Mouse (Mus musculus) thymus, adult 18-20 months (tissue): ENCODE measurements around the gene Bglap2.
"Not testable (repeated sequence)": the region's sequence is repeated elsewhere in the genome, so short reads cannot be mapped to it uniquely, and the experiment has no call there.

ENCODE experiments used
- DNase-seq, 2 experiments: peaks; one replicate each; pipeline ENCODE4 v3.0.0; 2022; ENCODE audit warnings: mixed read lengths in 2 of 2

Bglap2 gene

GRCm38 (mm10) chr3:88384364-88384763 lies 5.9 kb upstream of the Bglap2 start, which contains the start of gene Bglap:
Gene Bglap, minus strand, starts transcription at chr3:88384464.
- DNase-seq: no peak

- DNase-seq: not testable (repeated sequence)
Measured at GRCm38 (mm10) chr3:88382383-88382782, 3.9 kb upstream of the Bglap2 start.

DNA sequence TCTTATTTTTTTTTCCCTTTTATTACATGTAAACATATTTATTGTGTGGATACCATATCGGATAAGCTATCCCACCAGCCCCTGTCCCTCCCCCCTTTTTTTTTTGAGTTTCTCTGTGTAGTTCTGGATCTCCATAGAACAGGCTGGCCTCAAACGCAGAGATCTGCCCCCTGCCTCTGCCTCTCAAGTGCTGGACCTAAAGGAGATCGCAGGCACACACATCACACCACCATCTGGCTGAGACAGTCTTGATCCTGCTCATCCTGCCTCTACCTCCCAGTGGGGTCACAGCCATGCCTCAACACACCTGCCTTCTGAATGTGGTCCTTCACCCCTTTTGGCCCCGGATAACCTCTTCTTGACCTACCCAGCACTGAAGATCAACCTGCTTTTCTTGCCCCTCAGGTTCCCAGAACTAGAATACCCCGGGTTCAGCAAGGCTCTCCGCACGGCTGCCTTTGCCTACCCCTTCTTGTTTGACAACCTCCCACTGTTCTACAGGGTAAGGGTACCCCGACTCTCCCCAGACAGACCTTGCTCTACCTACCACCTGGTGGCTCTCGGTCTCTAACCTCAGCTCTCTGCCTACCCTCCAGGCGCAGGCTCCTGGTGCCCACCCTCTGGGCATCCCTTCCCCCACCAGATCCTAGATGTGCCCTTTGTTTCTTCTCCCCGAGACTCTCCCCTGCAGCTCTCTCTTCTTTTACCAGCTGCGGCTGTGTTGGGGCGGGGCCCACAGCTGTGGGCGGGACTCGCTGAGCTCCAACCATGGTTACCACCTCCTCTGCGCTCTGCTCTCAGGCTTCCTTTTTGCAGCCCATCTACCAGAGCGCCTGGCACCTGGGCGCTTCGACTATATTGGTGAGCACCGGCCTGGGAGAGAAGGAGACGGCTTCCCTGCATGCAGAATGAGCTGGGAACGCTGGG lies 3.2 kb upstream of the Bglap2 start:
- peak; percentile 64 to 69 for DNase-seq

DNA sequence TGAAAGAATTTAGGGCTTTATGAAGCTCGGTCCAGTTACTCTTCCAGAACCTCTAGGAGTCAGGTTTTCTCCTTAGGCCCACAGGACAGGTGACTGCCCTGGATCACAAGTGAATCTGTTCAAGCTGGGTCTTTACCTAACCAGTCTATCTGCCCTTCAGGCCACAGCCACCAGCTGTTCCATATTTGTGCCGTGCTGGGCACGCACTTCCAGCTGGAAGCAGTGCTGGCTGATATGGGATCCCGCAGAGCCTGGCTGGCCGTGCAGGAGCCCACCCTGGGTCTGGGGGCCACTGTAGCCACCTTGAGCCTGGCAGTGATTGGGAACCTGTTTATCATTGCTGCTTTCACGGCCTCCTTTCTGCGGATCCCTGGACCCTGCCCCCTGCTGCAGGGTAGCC lies 1.9 kb downstream of the Bglap2 start:
- not testable (repeated sequence) for DNase-seq

- DNase-seq: peak; percentile 39 to 58
Measured at GRCm38 (mm10) chr3:88375750-88376626, 2.5 kb downstream of the Bglap2 start.

GRCm38 (mm10) chr3:88372643-88373042 lies 5.9 kb downstream of the Bglap2 start, which contains the start of gene Bglap3:
Gene Bglap3, minus strand, starts transcription at chr3:88372743.
- not testable (repeated sequence) for DNase-seq

DNA sequence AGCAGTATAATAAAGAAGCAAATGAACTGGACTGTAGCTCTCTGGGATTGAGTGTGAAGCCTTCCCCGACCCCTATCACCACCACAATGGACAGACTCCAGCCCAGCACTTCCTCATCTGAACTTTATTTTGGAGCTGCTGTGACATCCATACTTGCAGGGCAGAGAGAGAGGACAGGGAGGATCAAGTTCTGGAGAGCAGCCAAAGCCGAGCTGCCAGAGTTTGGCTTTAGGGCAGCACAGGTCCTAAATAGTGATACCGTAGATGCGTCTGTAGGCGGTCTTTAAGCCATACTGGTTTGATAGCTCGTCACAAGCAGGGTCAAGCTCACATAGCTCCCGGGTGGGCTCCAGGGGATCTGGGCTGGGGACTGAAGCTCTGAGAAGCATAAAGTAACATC lies 10.0 kb downstream of the Bglap2 start:
- not testable (repeated sequence) for DNase-seq

DNA sequence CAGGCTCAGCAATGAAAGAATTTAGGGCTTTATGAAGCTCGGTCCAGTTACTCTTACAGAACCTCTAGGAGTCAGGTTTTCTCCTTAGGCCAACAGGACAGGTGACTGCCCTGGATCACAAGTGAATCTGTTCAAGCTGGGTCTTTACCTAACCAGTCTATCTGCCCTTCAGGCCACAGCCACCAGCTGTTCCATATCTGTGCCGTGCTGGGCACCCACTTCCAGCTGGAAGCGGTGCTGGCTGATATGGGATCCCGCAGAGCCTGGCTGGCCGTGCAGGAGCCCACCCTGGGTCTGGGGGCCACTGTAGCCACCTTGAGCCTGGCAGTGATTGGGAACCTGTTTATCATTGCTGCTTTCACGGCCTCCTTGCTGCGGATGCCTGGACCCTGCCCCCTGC lies 11.0 kb downstream of the Bglap2 start:
- not testable (repeated sequence) for DNase-seq

GRCm38 (mm10) chr3:88366830-88367428 lies 11.6 kb downstream of the Bglap2 start:
- peak; percentile 74 to 77 for DNase-seq

- no peak for DNase-seq
Measured at GRCm38 (mm10) chr3:88365705-88366361, 12.7 kb downstream of the Bglap2 start.

DNA sequence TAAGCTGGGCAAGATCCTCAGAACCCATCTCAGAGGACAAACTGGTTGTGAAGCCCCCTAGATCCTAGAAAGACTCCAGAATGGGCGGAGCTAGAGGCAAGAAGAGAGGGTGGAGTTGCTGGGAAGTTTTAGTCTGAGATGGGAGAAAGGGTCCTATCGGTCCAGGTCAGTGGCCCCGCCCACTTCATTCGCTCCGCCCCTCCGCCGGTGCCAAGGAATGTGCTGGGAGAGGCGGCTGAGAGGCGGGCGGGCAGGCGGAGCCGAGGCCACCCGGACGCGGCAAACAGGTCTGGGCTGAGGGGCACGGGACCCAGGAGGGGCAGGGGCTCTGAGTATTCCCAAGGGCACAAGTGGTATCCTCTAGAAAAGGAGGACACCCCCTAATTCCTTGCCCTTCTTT lies 14.2 kb downstream of the Bglap2 start, which contains the start of gene Paqr6:
Paqr6 (plus strand) TSS at position 248 of the 400 bp plus-strand sequence.
- no peak for DNase-seq

DNA sequence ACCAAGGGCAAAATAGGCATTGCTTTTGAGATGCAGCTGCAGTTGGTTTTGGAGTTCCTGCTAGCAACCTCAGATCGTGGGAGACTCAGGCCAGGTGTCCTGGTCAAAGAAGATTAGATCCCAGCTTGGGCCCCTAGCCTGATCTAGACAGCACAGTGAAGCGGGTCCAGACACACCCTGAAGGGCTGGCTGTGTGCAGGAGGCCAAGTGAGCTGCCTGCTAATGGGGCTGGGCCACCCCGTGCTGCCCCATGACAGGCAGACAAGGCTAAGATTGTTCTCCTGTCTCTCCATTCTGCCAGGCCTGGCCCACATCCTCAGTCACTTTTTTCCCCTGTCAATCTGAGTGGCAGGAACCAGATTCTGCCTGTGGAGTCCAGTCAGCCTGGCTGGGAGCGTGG lies 14.8 kb downstream of the Bglap2 start:
- DNase-seq: no peak

DNA sequence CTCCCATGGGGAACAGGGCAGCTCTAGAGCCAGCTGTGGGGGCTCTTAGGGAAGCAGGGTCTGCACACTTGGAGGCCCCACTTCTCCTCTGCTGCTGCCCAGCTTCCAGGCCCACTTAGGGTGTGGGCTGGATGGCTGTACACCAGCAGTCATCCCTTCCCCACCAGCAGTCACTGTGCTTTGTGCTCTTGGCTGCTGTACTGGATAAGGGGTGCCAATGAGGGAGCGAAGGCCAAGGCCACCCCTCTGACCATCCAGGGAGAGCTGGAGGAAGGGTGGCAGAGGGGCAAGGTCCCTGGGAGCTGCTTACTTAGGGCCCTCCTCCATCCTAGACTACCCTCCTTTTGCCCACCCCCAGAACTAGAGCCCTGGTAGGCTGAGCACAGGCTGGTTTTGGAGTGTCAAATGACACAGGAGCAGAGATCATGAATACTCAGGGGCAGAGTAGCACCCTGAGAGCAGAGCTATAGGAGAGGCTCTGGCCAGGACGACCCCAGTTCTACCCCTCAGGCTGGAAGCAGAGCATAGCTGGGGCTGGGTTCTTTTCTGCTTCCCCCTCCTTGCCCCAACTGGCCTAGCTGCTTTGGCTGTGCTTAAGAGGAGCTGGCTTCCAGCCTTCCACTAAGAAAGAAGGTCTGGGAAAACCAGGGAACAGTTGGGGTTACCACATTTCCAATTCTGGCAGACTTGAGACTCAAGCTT lies 16.7 kb downstream of the Bglap2 start:
- no peak for DNase-seq

DNA sequence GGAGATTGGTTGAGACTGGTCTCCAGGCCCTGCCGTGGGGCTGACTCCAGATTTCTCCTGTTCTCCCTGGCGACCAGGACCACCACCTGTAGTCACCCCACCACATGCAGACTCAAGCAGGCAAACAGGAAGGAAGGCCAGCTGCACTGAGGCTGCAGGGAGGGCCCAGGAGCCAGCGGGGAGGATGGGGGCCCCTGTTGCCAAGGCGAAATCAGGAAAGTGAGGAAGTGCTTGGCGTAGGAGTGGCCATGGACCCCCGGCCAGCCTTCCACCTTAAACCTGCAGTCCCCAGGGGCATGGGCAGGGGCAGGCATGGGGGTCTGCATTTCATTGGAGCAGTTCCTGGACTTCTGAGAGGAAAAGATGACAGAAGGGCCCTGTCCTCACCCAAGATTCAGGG lies 17.4 kb downstream of the Bglap2 start:
- DNase-seq: no peak

GRCm38 (mm10) chr3:88359989-88360388 lies 18.5 kb downstream of the Bglap2 start:
- DNase-seq: no peak

GRCm38 (mm10) chr3:88359584-88359983 lies 18.9 kb downstream of the Bglap2 start:
- DNase-seq: no peak

GRCm38 (mm10) chr3:88354396-88355165 lies 23.9 kb downstream of the Bglap2 start:
- no peak for DNase-seq

DNA sequence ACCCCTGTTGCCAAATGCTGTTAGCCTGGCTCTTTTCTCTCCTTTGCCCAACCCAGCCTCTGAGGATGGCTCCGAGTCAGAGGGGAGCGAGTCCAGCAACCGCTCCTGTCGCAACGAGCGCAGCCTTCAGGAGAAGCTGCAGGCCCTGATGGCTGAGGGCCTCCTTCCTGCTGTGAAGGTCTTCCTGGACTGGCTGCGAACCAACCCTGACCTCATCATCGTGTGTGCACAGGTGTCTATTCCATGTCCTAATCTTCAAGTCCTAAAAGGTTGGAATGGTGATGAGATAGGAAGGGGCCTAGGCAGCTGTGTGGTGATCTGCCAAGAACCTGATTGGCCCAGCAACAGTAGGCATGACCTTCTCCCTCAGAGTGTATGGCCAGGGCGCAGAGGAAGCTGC lies 25.6 kb downstream of the Bglap2 start:
- no peak for DNase-seq

GRCm38 (mm10) chr3:88350732-88351131 lies 27.8 kb downstream of the Bglap2 start:
- DNase-seq: no peak

DNA sequence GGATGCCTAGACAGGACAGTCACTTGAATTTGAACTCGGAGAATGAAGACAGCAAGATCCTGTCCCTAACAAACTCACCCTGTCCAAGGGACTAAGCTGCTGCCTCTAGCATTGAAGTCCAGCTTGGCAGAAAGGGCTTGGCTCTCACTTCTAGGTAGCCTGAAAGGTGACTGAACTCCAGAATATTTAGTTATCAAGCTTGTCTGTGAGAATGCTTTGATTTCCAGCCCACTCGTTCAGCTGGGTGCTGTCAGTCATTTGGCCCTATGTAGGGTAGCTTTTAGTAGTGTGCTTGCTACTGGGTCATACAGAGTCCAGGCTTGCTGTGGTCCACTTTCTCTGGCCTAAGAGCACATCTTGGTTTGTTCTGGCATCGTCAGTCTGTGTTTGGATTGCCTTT lies 39.5 kb downstream of the Bglap2 start:
- no peak for DNase-seq

- DNase-seq: no peak
Measured at GRCm38 (mm10) chr3:88338316-88338715, 40.2 kb downstream of the Bglap2 start.
